Comparison of ENCODE assay signal across 17 mouse cellular contexts in genomic region chr2:117556301-117556700, GRCm38 (mm10).
DNase-seq lines count a peak whose midpoint lies in the region; ATAC-seq lines count a peak whose summit lies in the region.
"Had no signal": no experiment of that assay in that cellular context is flagged by ENCODE, and none has a peak within 500 bp of the region (broad histone marks: within the 10 kb centered on the region; RNA-seq: fewer than 3 reads in every experiment).

No protein-coding gene starts in this region.

- H3K4me2 ChIP-seq in forebrain, embryonic 14.5 days (ENCODE audit: low read length) = no peak overlapping the region
- no peak overlapping the region for H3K4me2 ChIP-seq in forebrain, embryonic 11.5 days (ENCODE audit: low read depth, low read length, severe bottlenecking)
- no peak overlapping the region for H3K4me2 ChIP-seq in neural tube, embryonic 12.5 days (replicated peaks)
- H3K4me2 ChIP-seq in limb, embryonic 13.5 days (replicated peaks) = no peak overlapping the region
- H3K4me2 ChIP-seq: liver, embryonic 15.5 days had no signal

- no peak overlapping the region for H3K4me3 ChIP-seq in forebrain, embryonic 14.5 days (ENCODE audit: low read depth, low read length)
- no peak overlapping the region for H3K4me3 ChIP-seq in forebrain, embryonic 11.5 days (ENCODE audit: low read depth, low read length)
- no peak overlapping the region for H3K4me3 ChIP-seq in neural tube, embryonic 12.5 days
- H3K4me3 ChIP-seq in limb, embryonic 13.5 days = no peak overlapping the region
- H3K4me3 ChIP-seq: hindbrain, embryonic 10.5 days; layer of hippocampus, adult 2 months; liver, embryonic 15.5 days had no signal

- WGBS in forebrain, embryonic 14.5 days = 76% methylated on average over 2 of the region's 2 CpGs
- WGBS in forebrain, embryonic 11.5 days = 79% methylated on average over 2 of the region's 2 CpGs
- 33% methylated on average over 2 of the region's 2 CpGs for WGBS in neural tube, embryonic 12.5 days
- WGBS in limb, embryonic 13.5 days = 56% methylated on average over 2 of the region's 2 CpGs

- peak; percentile 8 for DNase-seq in forebrain, embryonic 14.5 days (ENCODE audit: low spot score)
- no peak for DNase-seq in forebrain, embryonic 11.5 days (ENCODE audit: low spot score)
- no peak for DNase-seq in neural tube, embryonic 10.5 days (ENCODE audit: extremely low spot score, low spot score)
- no peak for DNase-seq in adrenal gland, adult 2 months
- DNase-seq in cerebellum, postnatal 10 days = no peak
- DNase-seq: adrenal gland, adult 8-10 months; cerebellum, adult 9-10 months; gastrocnemius, postnatal 36 days; kidney, adult 8-10 months; kidney, postnatal 14 days; thymus, postnatal 14 days had no signal

- H3K27me3 ChIP-seq in forebrain, embryonic 14.5 days (replicated peaks; ENCODE audit: control insufficient read depth, insufficient read depth, low read length) = no peaks in the 10 kb centered on the region
- H3K27me3 ChIP-seq in forebrain, embryonic 11.5 days (ENCODE audit: control insufficient read depth, insufficient read depth, low read length) = no peaks in the 10 kb centered on the region
- no peaks in the 10 kb centered on the region for H3K27me3 ChIP-seq in neural tube, embryonic 12.5 days (replicated peaks)
- no peaks in the 10 kb centered on the region for H3K27me3 ChIP-seq in limb, embryonic 13.5 days
- H3K27me3 ChIP-seq: liver, embryonic 15.5 days had no signal

- ATAC-seq in forebrain, embryonic 14.5 days = no peak
- no peak for ATAC-seq in forebrain, embryonic 11.5 days (replicated peaks; ENCODE audit: low FRiP score)
- ATAC-seq in neural tube, embryonic 12.5 days (ENCODE audit: low FRiP score, low read depth) = 0 out of 2 replicates have a peak, but pooled peaks have one; percentile 50
- peak; percentile 44; the same call in 1 of the 2 replicates for ATAC-seq in limb, embryonic 13.5 days (ENCODE audit: low FRiP score, low read depth)
- ATAC-seq: forebrain, embryonic 16.5 days had no signal

- H3K9ac ChIP-seq in forebrain, embryonic 14.5 days (ENCODE audit: low read length) = no peak overlapping the region
- no peak overlapping the region for H3K9ac ChIP-seq in forebrain, embryonic 11.5 days (ENCODE audit: low read length)
- no peak overlapping the region for H3K9ac ChIP-seq in neural tube, embryonic 12.5 days
- no peak overlapping the region for H3K9ac ChIP-seq in limb, embryonic 13.5 days
- H3K9ac ChIP-seq: liver, embryonic 15.5 days had no signal

- H3K27ac ChIP-seq in forebrain, embryonic 14.5 days (ENCODE audit: low read depth, low read length) = no peak overlapping the region
- H3K27ac ChIP-seq in forebrain, embryonic 11.5 days (ENCODE audit: low read depth, low read length) = no peak overlapping the region
- H3K27ac ChIP-seq in neural tube, embryonic 12.5 days = no peak overlapping the region
- no peak overlapping the region for H3K27ac ChIP-seq in limb, embryonic 13.5 days
- H3K27ac ChIP-seq: hindbrain, embryonic 10.5 days; layer of hippocampus, adult 2 months; liver, embryonic 15.5 days had no signal

- no peaks in the 10 kb centered on the region for H3K9me3 ChIP-seq in forebrain, embryonic 14.5 days (replicated peaks; ENCODE audit: control insufficient read depth, low read length)
- no peaks in the 10 kb centered on the region for H3K9me3 ChIP-seq in forebrain, embryonic 11.5 days (ENCODE audit: control insufficient read depth, low read length)
- no peaks in the 10 kb centered on the region for H3K9me3 ChIP-seq in neural tube, embryonic 12.5 days
- no peaks in the 10 kb centered on the region for H3K9me3 ChIP-seq in limb, embryonic 13.5 days
- H3K9me3 ChIP-seq: hindbrain, embryonic 10.5 days; liver, embryonic 15.5 days had no signal

- no peaks in the 10 kb centered on the region for H3K36me3 ChIP-seq in forebrain, embryonic 14.5 days (ENCODE audit: control insufficient read depth, insufficient read depth, low read length)
- H3K36me3 ChIP-seq in forebrain, embryonic 11.5 days (ENCODE audit: control insufficient read depth, insufficient read depth, low read length) = no peaks in the 10 kb centered on the region
- no peaks in the 10 kb centered on the region for H3K36me3 ChIP-seq in neural tube, embryonic 12.5 days
- H3K36me3 ChIP-seq in limb, embryonic 13.5 days = no peaks in the 10 kb centered on the region
- H3K36me3 ChIP-seq: hindbrain, embryonic 10.5 days; liver, embryonic 15.5 days had no signal

- H3K4me1 ChIP-seq in forebrain, embryonic 14.5 days (ENCODE audit: control insufficient read depth, insufficient read depth, low read length) = no peaks in the 10 kb centered on the region
- no peaks in the 10 kb centered on the region for H3K4me1 ChIP-seq in forebrain, embryonic 11.5 days (replicated peaks; ENCODE audit: control insufficient read depth, insufficient read depth, low read length)
- H3K4me1 ChIP-seq in neural tube, embryonic 12.5 days = no peaks in the 10 kb centered on the region
- H3K4me1 ChIP-seq in limb, embryonic 13.5 days = 0 out of 2 replicates have a peak, but pooled peaks cover 5% of the 10 kb centered on the region
- H3K4me1 ChIP-seq: hindbrain, embryonic 10.5 days; liver, embryonic 15.5 days had no signal

Comparison
In these comparisons a context has a peak if more than half of its experiments do, and no peak if none do; other contexts are left out.
1. ATAC-seq: peak in neural tube, embryonic 12.5 days (single experiment) and limb, embryonic 13.5 days (single experiment); none in forebrain, embryonic 14.5 days (single experiment) and forebrain, embryonic 11.5 days (single experiment).